Mouse (Mus musculus): Measurements from ENCODE around the gene Pde3b.
"Not testable (repeated sequence)": the region's sequence is repeated elsewhere in the genome, so short reads cannot be mapped to it uniquely, and the experiment has no call there.

Pde3b gene

DNA sequence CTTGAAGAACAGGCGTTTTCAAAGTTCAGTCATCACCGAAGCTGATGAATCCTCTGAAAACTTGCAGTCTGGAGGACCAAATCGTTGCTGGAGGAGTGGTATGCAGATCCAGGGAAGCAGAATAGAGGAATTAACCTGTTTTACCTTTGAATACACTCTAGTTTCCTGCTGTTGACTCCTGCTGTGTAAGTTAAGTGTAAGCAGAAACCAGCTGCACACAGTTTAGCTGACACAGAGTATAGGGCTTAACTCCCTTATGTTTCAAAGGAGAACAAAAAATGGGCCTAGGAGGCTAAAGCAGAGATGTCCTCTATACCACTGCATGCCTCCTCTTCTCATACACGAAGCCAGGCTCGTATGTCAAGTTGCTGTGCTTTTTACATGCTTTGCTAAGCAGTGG is 63.8 kb downstream of the Pde3b start:
- DNase-seq (ENCODE audit: low read depth, low spot score) = no peak

DNA sequence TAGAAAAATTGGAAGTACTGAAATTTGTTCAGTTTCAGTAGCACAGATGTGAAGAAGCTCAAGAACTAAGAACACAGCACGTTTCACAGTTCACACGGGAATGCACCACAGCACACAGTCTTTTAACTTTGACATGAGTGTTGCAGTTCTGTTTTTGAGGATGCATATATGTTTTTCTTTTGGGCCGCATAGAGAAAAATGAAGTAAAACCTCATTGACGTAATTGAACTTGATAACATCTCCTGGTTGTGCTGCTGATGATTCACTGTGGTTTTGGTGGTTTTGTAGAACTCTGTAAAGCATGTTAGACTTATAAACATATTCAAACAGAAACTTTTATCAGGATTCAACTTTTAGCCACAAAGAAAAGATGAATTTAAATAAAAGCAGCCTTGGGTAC is 64.7 kb downstream of the Pde3b start:
- DNase-seq (ENCODE audit: low read depth, low spot score) = no peak

DNA sequence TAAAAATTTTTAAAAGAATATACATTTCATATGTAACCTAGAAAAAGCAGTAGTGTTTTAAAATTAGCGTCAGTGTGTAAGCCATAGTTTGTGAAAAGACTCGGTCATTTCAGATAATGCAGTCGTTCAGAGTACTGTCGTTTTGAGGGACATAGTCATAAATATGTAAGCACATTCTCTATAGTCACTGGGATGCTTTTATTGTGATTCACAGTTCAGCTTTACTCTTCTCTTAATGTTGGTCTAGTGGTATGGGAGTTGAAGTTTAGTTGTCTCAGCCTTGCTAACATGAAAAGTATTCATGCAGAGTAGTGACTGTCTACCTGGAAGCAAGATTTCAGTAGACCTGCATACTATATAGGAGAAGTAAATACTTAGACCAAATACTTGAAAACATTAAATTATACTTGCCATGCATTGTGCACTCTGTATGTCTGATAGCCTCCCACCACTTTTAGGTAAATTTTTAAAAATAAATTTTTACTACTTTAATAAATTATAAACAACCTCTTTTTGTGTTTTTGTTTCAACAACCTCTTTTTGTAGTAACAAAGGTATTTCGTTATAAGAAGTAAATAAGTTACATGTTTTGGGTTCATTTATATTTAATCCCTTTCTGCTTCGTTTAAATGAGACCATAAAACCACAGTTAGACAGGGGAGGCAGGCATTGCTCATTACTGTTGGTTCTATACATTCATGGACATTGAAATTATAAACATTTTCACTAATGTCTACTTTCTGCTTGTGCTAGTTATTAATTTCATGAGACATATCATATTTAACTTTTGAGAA is 65.3 kb downstream of the Pde3b start:
- DNase-seq (ENCODE audit: low read depth, low spot score) = no peak

DNA sequence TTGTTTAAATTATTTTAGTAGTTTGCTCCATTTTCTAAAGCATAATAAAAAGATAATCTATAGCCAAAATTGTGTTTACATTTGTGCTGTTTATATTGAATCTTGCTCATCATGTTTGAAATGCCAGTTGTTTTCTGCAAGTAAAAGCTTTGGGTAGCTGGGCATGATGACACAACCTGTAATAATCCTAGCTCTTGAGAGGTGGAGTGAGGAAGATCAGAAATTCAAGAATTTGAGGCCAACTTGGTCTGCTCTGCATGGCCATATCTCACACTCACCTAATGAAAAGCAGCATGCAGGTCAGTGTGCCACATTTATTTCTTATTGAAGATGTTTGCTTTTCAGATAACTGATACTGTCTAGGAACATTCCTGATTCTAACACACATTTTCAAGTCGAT is 65.9 kb downstream of the Pde3b start:
- DNase-seq (ENCODE audit: low read depth, low spot score) = no peak

DNA sequence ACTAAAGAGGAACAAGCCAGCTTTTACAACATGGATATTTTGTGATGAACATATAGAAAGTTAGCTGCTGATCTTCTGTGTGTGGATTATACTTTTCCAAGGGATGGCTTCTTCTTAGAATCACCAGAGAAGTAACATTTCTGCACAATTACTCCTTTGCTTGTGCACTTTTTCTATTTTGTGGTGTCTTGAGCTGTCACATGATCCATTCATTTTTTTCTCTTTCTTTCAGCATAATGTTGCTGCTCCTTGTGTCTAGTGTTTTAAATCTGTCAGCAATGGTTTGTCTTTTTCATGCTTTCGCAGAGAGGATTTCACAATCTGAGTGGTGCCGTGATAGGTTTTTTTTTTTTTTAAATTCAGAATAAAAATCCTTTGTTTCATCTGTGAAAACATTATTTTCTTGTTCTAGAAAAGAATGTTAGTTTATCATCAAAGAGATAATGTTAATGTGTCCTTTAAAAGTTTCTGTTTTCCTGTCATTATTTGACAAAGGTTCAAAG is 66.4 kb downstream of the Pde3b start:
- no peak for DNase-seq (ENCODE audit: low read depth, low spot score)

DNA sequence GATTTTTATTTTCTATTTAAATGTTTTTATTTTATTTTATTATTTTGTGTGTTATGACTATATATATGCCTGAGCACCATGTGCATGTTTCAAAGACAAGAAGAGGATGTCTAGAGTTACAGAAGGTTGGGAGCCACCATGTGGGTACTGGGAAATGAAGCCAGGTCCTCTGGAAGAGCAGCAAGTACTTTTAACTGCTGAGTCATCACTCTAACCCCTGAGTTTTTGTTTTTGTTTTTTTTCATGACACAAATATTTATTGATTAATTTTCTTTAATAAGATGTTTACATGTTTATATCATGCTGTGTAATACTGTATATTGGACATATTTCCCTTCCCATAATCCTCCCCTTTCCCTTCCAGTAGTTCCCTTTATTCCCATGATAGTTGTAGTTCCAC is 77.5 kb downstream of the Pde3b start:
- DNase-seq (ENCODE audit: low read depth, low spot score) = no peak

DNA sequence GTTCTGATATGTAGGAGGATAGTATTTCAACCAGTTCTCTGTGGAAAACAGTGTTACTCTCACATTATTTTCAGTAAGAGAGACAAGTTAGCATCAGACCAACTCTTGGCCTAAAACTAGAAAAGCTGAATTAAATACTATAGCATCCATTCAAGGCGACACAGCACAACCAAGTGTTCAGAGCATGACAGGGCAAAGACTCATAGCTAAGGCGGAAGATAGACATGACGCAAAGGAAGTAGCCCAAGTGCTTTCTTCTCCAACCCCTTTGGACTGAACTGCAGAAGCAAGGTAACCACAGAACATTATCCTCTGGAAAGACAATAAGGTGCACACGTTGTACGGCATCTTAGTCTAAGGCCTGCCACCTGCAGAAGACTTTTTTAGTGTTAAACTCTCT is 79.0 kb downstream of the Pde3b start:
- peak; percentile 38 for DNase-seq (ENCODE audit: low read depth, low spot score)

DNA sequence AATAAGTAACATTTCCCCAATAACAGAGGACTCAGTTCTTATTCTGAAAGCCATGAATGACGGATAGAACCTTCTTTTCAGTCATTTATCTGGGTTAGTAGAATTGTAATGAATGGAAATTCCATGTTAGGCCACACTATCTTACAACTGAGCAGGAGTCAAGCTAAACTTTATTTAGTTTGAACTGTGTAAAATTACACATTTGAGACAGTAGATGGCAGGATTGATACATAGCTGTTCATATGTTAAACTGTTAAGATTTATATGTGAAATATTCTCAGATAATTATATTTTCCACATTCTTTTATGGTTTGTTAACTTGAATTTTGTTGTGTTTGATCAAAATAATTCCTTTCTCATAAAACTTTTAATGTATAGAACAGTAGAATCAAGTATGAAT is 84.2 kb downstream of the Pde3b start:
- DNase-seq (ENCODE audit: low read depth, low spot score) = peak; percentile 19

DNA sequence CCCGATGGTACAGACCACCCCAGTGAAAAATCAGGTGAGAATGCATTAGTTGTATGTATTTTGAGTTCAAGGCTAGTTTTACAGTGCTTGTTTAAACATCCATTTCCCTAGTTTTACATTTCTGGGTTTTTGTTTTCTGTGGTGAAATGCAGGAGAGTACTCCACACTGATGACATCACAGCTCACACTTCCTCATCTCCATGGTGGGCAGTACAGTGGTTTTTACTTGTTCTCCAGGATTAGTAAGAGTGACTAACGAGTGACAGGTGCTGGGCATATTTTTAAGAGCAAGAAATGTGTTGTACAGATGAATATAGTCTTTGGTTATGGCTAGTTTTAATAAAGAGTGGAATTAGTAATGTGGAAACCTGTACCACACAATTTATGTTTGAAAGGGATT is 93.8 kb downstream of the Pde3b start:
- no peak for DNase-seq (ENCODE audit: low read depth, low spot score)

DNA sequence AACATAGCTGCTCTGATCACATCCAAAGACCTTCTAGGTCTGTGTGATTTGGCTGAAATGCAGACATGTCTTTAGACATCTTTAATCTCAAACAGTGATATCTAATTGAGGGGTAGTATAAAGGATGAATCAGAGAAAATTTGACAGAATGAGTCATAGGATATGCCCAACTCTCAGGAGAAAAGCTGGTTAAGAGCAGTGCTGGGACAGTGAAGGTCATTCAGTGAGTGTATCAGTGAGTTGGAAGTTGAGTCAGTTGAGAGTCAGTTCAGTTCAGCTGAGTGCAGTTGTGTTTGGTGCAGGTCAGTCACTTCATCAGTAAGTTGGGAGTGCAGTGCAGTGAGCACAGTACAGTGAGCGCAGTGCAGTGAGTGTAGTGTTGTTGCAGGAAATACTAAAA is 105.0 kb downstream of the Pde3b start:
- peak; percentile 7 for DNase-seq (ENCODE audit: low read depth, low spot score)

DNA sequence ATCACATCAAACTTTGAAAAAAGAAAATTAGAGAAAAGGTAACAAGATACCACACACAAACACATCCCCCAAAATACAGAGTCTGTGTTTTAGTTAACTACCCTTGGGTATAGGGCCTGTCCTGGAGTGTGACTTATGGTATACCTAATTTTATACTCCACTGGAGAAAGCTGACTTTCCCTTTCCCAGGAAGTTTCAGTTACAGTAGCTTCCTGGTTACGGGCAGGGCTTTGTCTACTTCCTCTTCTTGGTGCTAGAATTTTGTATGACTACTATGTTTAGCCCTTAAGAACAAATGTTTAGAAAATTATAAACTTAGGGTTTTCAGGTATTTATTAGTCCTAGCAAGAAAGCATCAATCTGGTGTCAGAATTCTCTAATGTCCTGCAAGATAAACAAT is 111.2 kb downstream of the Pde3b start:
- no peak for DNase-seq (ENCODE audit: low read depth, low spot score)

DNA sequence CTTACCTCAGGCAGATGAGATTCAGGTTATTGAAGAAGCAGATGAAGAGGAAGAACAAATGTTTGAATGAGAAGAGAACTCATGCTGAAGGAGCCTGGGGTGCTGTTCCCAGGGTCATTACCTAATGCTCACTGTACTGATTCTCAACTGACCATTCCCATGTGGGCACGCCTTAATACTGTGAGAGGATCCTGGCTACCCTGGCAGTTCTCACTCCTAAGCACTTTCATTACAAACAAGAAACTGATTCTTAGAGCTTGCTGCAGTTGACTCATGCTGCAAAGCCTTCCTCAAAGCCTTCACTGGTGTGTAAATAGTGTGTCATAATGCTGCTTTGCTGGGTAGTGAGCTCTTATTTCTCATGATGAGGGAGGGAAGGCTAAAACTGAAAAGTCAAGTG is 121.1 kb downstream of the Pde3b start:
- DNase-seq (ENCODE audit: low read depth, low spot score) = no peak

DNA sequence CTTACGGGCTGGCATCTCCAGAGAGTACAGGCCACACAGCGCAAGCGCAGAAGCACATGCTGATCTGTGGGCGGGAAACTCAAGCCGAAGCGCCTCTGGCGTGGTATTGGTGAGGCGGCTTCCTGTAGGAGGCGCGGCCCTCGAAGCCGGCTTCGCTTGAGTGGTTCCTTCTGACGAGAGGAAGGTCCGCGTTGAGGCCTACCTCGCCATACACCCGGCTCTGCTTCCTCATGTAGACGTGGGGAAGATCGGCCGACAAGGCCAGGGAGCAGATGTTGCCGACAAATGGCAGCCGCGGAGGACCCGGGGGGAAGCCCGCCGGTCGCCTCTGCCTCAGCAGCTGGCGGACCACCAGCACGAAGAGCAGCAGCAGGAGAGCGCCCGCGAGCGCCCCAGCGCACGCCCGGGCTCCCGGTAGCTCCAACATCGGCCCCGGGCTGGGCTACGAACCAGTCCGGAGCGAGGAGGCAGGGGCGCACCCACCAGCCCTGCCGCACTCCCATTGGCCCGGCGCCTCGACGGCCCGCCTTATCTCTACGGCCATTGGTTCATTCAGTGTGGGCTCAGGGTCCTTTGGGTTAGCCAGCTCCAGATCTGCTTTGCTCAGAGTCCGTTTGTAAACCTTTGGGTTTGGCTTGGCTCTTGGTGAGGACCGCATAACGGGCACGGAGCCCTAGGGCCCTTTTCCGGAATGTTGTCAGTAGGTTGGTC is 147.6 kb downstream of the Pde3b start, which contains the start of gene Cyp2r1:
Gene Cyp2r1, minus strand, starts transcription at position 442 of the 711 bp plus-strand sequence.
- peak; percentile 95 for DNase-seq (ENCODE audit: low read depth, low spot score)

DNA sequence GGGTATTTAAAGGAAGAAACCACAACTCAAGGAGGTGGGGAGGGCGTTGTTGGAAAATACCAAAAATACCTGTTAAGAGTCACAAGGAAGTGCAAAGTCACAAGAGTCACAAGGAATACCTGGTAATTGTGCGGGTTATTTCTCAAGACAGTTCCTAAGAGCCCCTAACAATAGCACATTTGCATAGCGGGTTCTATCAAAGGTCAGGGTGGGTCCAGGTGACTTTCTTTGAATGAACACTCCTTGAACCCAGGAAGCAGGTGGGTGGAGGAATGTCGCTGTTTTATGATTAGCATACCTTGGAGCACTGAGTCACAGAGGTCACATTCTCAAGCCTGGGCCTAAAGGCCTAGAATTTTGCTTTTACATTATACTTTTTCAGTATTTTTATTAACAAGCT is 158.8 kb downstream of the Pde3b start:
- DNase-seq (ENCODE audit: low read depth, low spot score) = not testable (repeated sequence)

DNA sequence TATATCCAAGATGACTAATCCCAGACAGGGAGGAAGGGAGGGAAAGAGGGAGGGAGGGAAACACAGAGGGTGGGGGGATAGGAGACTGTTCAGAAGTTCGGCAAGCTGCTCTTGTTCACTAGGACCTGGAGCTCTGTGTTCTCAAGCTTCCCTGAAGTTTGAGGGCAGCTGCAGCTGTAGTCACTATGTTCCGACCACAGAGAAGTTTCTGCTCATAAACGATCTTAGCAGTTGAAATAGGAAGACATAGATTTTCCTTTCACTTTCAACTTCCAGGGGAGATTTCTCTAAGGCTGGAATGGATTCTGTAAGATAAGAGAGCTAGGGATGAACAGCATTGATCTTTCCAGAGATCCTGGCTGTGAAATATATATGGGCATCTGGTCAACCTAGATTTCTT is 161.8 kb downstream of the Pde3b start:
- peak; percentile 16 for DNase-seq (ENCODE audit: low read depth, low spot score)

DNA sequence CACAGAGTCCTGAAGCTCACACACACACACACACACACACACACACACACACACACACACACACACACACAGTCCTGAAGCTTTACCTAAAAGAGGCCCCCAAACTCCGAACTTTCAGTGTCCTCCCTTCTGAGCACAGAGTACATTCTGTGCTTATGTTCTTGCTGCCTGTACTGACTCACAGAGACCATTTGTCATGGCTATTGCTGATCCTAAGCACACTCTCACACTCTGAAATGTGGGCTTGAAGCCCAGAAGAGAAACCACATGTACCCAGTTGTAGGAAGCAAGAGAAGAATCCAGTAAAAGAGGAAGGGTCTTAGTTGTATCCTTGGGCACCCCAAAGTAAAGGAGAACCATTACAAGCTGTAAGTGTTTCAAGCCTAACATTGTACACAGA is 162.6 kb downstream of the Pde3b start:
- peak; percentile 19 for DNase-seq (ENCODE audit: low read depth, low spot score)

DNA sequence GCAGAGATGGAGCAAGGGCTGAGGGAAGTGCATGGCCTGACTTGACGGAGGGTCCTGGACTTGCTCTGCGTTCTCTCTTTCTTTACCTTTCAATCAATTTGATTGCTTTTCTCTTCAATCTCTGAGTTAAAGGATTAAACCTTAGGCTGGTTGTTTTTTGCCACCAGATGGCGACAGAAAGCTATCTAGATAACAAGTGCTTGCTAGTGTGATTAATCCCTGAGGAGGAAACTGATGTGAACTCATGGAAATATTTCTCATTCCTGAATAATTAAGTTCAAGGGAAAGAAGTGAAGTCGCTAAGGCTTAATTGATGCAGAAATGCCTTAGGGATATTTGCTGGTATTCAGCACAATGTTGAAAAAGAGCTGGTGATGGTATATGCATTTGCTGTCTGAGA is 165.3 kb downstream of the Pde3b start:
- peak; percentile 80 for DNase-seq (ENCODE audit: low read depth, low spot score)

DNA sequence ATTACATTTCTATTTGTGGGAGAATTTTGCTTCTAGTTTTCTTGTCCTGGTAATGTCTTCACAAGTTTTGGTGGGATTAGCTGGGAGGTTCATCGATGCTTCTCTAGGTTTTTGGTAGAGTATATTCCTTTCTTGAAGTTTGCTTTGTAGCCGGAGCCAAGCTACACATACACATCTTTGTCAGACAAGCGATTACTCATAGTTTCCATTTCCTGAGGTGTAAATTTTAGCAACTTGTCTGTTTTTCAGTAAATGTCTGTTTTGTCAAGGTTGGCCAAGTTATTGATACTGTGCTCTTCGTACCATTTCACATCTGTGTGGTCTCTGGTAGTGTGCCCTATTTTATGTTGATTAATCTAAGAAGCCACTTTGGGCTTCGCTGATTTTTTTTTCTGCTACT is 166.1 kb downstream of the Pde3b start:
- DNase-seq (ENCODE audit: low read depth, low spot score) = no peak

DNA sequence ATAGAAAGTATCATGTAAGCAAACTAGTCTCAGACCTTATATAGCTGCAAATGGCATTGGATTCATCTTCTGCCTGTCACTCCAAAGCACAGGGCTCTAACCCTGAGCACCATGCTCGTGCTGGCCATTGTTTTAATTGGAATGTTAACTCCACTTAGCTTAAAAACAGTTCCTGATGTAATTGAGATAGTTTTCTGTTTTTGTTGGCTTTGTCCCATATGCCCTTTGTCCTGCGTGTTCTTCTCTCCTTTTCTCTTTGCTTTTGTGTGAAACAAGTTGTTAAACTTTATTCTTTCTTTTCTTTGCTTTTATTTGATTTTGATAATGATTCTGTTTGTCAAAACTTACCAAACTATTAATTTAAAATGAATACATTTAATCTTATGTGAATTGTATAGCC is 167.4 kb downstream of the Pde3b start:
- DNase-seq (ENCODE audit: low read depth, low spot score) = no peak

Data from brain, adult 2 months (tissue).